Mouse (Mus musculus) ES-E14 (cell line): ENCODE measurements around the gene Tmprss7.

ENCODE experiments used
- CHD2 ChIP-seq: IDR thresholded peaks from 2 replicates; pipeline ENCODE4 v1.6.1; 2014; ENCODE audit warnings: mild to moderate bottlenecking, low read depth, low read length, inconsistent platforms
- HCFC1 ChIP-seq: IDR thresholded peaks from 2 replicates; pipeline ENCODE4 v1.6.1; 2012; ENCODE audit warnings: low read length, inconsistent platforms, borderline replicate concordance; ENCODE audit not compliant: insufficient read depth
- MAFK ChIP-seq: IDR thresholded peaks from 2 replicates; pipeline ENCODE4 v1.6.1; 2014; ENCODE audit warnings: mild to moderate bottlenecking, low read depth, low read length, inconsistent platforms; ENCODE audit not compliant: insufficient read depth
- ZNF384 ChIP-seq: IDR thresholded peaks from 2 replicates; pipeline ENCODE4 v1.6.1; 2012; ENCODE audit warnings: low read depth, low read length, inconsistent platforms

- TF ChIP-seq ZNF384 (no peak), CHD2 (no peak), MAFK (no peak), HCFC1 (no peak)
Observed at GRCm38 (mm10) chr16:45635826-45636225, 57.6 kb downstream of the Tmprss7 start.
